Mouse (Mus musculus): ENCODE results near the gene Pvrig.

DNA sequence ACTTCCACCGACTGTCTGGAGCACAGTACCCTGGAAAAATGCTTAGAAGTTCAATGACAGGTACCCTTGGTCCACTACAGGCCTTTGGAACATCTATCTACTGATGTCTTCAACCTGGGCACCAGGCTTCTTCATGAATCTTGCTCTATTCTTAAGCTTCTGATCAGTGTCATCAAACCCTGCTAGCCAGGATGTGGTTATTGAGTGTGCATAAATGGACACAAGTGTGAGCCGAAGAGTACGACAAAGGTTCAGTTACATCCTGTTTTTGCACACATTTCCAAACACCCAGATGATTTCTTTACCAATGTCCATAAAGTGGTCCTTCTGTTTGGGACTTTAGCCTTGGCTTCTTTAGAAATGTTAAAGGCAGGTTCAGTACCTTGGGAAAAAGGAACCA, 1.5 kb downstream of the Pvrig start:
- TF ChIP-seq POLR2A (IDR thresholded peaks at IDR 0.05; ENCODE audit: low read depth, low read length) (no peak), CTCF (IDR thresholded peaks at IDR 0.05; ENCODE audit: extremely low read depth, insufficient read depth, insufficient read length, insufficient replicate concordance) (no peak)

Data from spleen, adult 2 months (tissue).